Comparison of ENCODE assay signal across 8 mouse cellular contexts in the genomic region with DNA sequence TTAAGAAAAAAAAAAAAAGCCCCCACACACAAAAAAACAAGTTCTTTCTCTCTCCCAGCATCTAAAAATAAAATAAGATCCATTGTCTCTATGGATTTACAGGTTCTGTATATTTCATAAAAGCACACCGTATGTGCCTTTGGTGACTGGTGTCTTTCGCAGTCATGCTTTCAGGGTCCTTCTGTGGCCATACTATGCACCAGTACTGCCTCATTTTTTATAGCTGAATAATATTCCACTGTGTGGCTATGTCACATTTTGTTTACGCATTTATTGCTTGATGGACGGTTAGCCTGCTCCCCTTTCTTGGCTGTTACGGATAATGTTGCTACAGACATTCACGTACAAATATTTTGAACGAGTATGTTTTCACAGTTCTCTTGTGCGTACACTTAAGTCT. TPM values are rescaled to one million over a fixed set of nuclear protein-coding genes. Genes with fewer than 3 reads are reported as not detected.
DNase-seq lines count a peak whose midpoint lies in the region; ATAC-seq lines count a peak whose summit lies in the region.

No protein-coding gene starts in this region.

- peak overlapping the region; percentile 70 for H3K9ac ChIP-seq in kidney, embryonic 14.5 days (ENCODE audit: low read depth, low read length)
- peak overlapping the region; percentile 73 for H3K9ac ChIP-seq in embryonic facial prominence, embryonic 13.5 days
- H3K9ac ChIP-seq in intestine, embryonic 14.5 days (ENCODE audit: low read length): peak overlapping the region; percentile 67
- H3K9ac ChIP-seq in midbrain, embryonic 16.5 days (ENCODE audit: low read depth, low read length): no peak overlapping the region

- H3K4me1 ChIP-seq in kidney, embryonic 14.5 days (ENCODE audit: control insufficient read depth, insufficient read depth, low read length): peaks cover 8% of the 10 kb centered on the region
- peaks cover 15% of the 10 kb centered on the region for H3K4me1 ChIP-seq in embryonic facial prominence, embryonic 13.5 days
- H3K4me1 ChIP-seq in intestine, embryonic 14.5 days (replicated peaks; ENCODE audit: control insufficient read depth, insufficient read depth, low read length): peaks cover 8% of the 10 kb centered on the region
- peaks cover 13% of the 10 kb centered on the region for H3K4me1 ChIP-seq in midbrain, embryonic 16.5 days (ENCODE audit: control insufficient read depth, insufficient read depth, low read length)

- 51% methylated on average over 8 of the region's 8 CpGs for WGBS in kidney, embryonic 14.5 days
- 48% methylated on average over 8 of the region's 8 CpGs for WGBS in embryonic facial prominence, embryonic 13.5 days
- 39% methylated on average over 8 of the region's 8 CpGs for WGBS in intestine, embryonic 14.5 days
- WGBS in midbrain, embryonic 16.5 days: 50% methylated on average over 8 of the region's 8 CpGs

- ATAC-seq in kidney, embryonic 14.5 days (ENCODE audit: low FRiP score, low TSS enrichment): no peak
- no peak for ATAC-seq in embryonic facial prominence, embryonic 13.5 days (ENCODE audit: insufficient number of reproducible peaks, insufficient read depth, low FRiP score, low TSS enrichment, low read depth)
- ATAC-seq in intestine, embryonic 14.5 days (replicated peaks; ENCODE audit: low FRiP score, low TSS enrichment, low read depth): no peak
- no peak for ATAC-seq in midbrain, embryonic 16.5 days

- no peak for DNase-seq in kidney, postnatal 25 days
- no peak for DNase-seq in intestine, embryonic 14.5 days (ENCODE audit: low spot score)
- no peak for DNase-seq in testis, postnatal 10 days (ENCODE audit: low spot score)
- DNase-seq in right cerebral cortex, postnatal 4 days: no peak
- DNase-seq in embryo, embryonic 9.5 days (ENCODE audit: extremely low spot score): no peak

- H3K27me3 ChIP-seq in kidney, embryonic 14.5 days (ENCODE audit: control insufficient read depth, insufficient read depth, low read length): no peaks in the 10 kb centered on the region
- H3K27me3 ChIP-seq in embryonic facial prominence, embryonic 13.5 days: no peaks in the 10 kb centered on the region
- no peaks in the 10 kb centered on the region for H3K27me3 ChIP-seq in intestine, embryonic 14.5 days (replicated peaks; ENCODE audit: control insufficient read depth, insufficient read depth, low read length)
- no peaks in the 10 kb centered on the region for H3K27me3 ChIP-seq in midbrain, embryonic 16.5 days (ENCODE audit: control insufficient read depth, insufficient read depth, low read depth, low read length)

- H3K36me3 ChIP-seq in kidney, embryonic 14.5 days (ENCODE audit: control insufficient read depth, insufficient read depth, low read length): peaks cover 37% of the 10 kb centered on the region
- peaks cover 43% of the 10 kb centered on the region for H3K36me3 ChIP-seq in embryonic facial prominence, embryonic 13.5 days
- peaks cover 33% of the 10 kb centered on the region for H3K36me3 ChIP-seq in intestine, embryonic 14.5 days (ENCODE audit: control insufficient read depth, insufficient read depth, low read length)
- 0 out of 2 replicates have a peak, but pooled peaks cover 2% of the 10 kb centered on the region for H3K36me3 ChIP-seq in midbrain, embryonic 16.5 days (ENCODE audit: control insufficient read depth, insufficient read depth, low read length)

- H3K4me3 ChIP-seq in kidney, embryonic 14.5 days (ENCODE audit: low read length): peak overlapping the region; percentile 71
- H3K4me3 ChIP-seq in embryonic facial prominence, embryonic 13.5 days: peak overlapping the region; percentile 64
- peak overlapping the region; percentile 79 for H3K4me3 ChIP-seq in intestine, embryonic 14.5 days (ENCODE audit: low read depth, low read length)
- peak overlapping the region; percentile 52; the same call in 1 of the 2 replicates for H3K4me3 ChIP-seq in midbrain, embryonic 16.5 days (ENCODE audit: low read depth, low read length)

- peak overlapping the region; percentile 58 for H3K4me2 ChIP-seq in kidney, embryonic 14.5 days (replicated peaks; ENCODE audit: low read depth, low read length)
- peak overlapping the region; percentile 69 for H3K4me2 ChIP-seq in embryonic facial prominence, embryonic 13.5 days
- peak overlapping the region; percentile 94 for H3K4me2 ChIP-seq in intestine, embryonic 14.5 days (ENCODE audit: low read length)
- peak overlapping the region; percentile 83 for H3K4me2 ChIP-seq in midbrain, embryonic 16.5 days (ENCODE audit: low read length)

- H3K27ac ChIP-seq in kidney, embryonic 14.5 days (ENCODE audit: low read depth, low read length): no peak overlapping the region
- no peak overlapping the region for H3K27ac ChIP-seq in embryonic facial prominence, embryonic 13.5 days
- no peak overlapping the region for H3K27ac ChIP-seq in intestine, embryonic 14.5 days (ENCODE audit: low read depth)
- H3K27ac ChIP-seq in midbrain, embryonic 16.5 days (ENCODE audit: low read length): no peak overlapping the region

- H3K9me3 ChIP-seq in kidney, embryonic 14.5 days (ENCODE audit: control insufficient read depth, low read length): no peaks in the 10 kb centered on the region
- no peaks in the 10 kb centered on the region for H3K9me3 ChIP-seq in embryonic facial prominence, embryonic 13.5 days
- no peaks in the 10 kb centered on the region for H3K9me3 ChIP-seq in intestine, embryonic 14.5 days (ENCODE audit: control insufficient read depth, low read length)
- no peaks in the 10 kb centered on the region for H3K9me3 ChIP-seq in midbrain, embryonic 16.5 days (replicated peaks; ENCODE audit: control insufficient read depth, low read length, poor library complexity, severe bottlenecking)

RNA-seq across cellular contexts. Expression of gene Mrpl27, which starts 0.6 kb away (rescaled TPM):
- 154 and 193 TPM in 2 replicates for polyA plus RNA-seq in kidney, embryonic 14.5 days (2014; fragmentation: Nextera tagmentation; extraction: Ambion mirVana)
- 144 and 153 TPM in 2 replicates for polyA plus RNA-seq in embryonic facial prominence, embryonic 13.5 days (2015; fragmentation: Nextera tagmentation; extraction: Ambion mirVana)
- polyA plus RNA-seq in intestine, embryonic 14.5 days (2014; fragmentation: Nextera tagmentation; extraction: Ambion mirVana): 137 and 142 TPM in 2 replicates
- polyA plus RNA-seq in midbrain, embryonic 16.5 days (2015; fragmentation: Nextera tagmentation; extraction: Ambion mirVana): 126 and 134 TPM in 2 replicates

RNA-seq across cellular contexts. Expression of gene Eme1, which starts 0.8 kb away (rescaled TPM):
- 29.9 and 33.6 TPM in 2 replicates for polyA plus RNA-seq in kidney, embryonic 14.5 days (2014; fragmentation: Nextera tagmentation; extraction: Ambion mirVana)
- polyA plus RNA-seq in embryonic facial prominence, embryonic 13.5 days (2015; fragmentation: Nextera tagmentation; extraction: Ambion mirVana): 23.5 and 26.4 TPM in 2 replicates
- polyA plus RNA-seq in intestine, embryonic 14.5 days (2014; fragmentation: Nextera tagmentation; extraction: Ambion mirVana): 25.2 and 26.0 TPM in 2 replicates
- 2.2 and 2.9 TPM in 2 replicates for polyA plus RNA-seq in midbrain, embryonic 16.5 days (2015; fragmentation: Nextera tagmentation; extraction: Ambion mirVana)

RNA-seq across cellular contexts. Expression of gene Lrrc59, which starts 23.4 kb away (rescaled TPM):
- 118 and 197 TPM in 2 replicates for polyA plus RNA-seq in kidney, embryonic 14.5 days (2014; fragmentation: Nextera tagmentation; extraction: Ambion mirVana)
- polyA plus RNA-seq in embryonic facial prominence, embryonic 13.5 days (2015; fragmentation: Nextera tagmentation; extraction: Ambion mirVana): 205 and 211 TPM in 2 replicates
- 168 and 180 TPM in 2 replicates for polyA plus RNA-seq in intestine, embryonic 14.5 days (2014; fragmentation: Nextera tagmentation; extraction: Ambion mirVana)
- polyA plus RNA-seq in midbrain, embryonic 16.5 days (2015; fragmentation: Nextera tagmentation; extraction: Ambion mirVana): 151 and 158 TPM in 2 replicates

RNA-seq across cellular contexts. Expression of gene Xylt2, which starts 24.3 kb away (rescaled TPM):
- 16.8 and 18.5 TPM in 2 replicates for polyA plus RNA-seq in kidney, embryonic 14.5 days (2014; fragmentation: Nextera tagmentation; extraction: Ambion mirVana)
- 24.5 and 25.5 TPM in 2 replicates for polyA plus RNA-seq in embryonic facial prominence, embryonic 13.5 days (2015; fragmentation: Nextera tagmentation; extraction: Ambion mirVana)
- 19.9 and 21.1 TPM in 2 replicates for polyA plus RNA-seq in intestine, embryonic 14.5 days (2014; fragmentation: Nextera tagmentation; extraction: Ambion mirVana)
- polyA plus RNA-seq in midbrain, embryonic 16.5 days (2015; fragmentation: Nextera tagmentation; extraction: Ambion mirVana): 11.6 and 11.8 TPM in 2 replicates

RNA-seq across cellular contexts. Expression of gene Acsf2, which starts 51.3 kb away (rescaled TPM):
- 9.1 and 11.5 TPM in 2 replicates for polyA plus RNA-seq in kidney, embryonic 14.5 days (2014; fragmentation: Nextera tagmentation; extraction: Ambion mirVana)
- 7.1 and 8.3 TPM in 2 replicates for polyA plus RNA-seq in embryonic facial prominence, embryonic 13.5 days (2015; fragmentation: Nextera tagmentation; extraction: Ambion mirVana)
- polyA plus RNA-seq in intestine, embryonic 14.5 days (2014; fragmentation: Nextera tagmentation; extraction: Ambion mirVana): 5.7 TPM in 2 replicates
- polyA plus RNA-seq in midbrain, embryonic 16.5 days (2015; fragmentation: Nextera tagmentation; extraction: Ambion mirVana): 1.2 and 1.9 TPM in 2 replicates
